Mouse (Mus musculus) naive thymus-derived CD4-positive, alpha-beta T cell, adult 5 months (primary cell): ENCODE data around the gene Eif4e2. TPM values are rescaled to one million over a fixed set of nuclear protein-coding genes. Genes with fewer than 3 reads are reported as not detected.

Experiments
- polyA plus RNA-seq: library from polyadenylated mRNA; unstranded; fragments of 100-300 nt; shearing (Covaris generic); gene quantifications from one replicate; pipeline ENCODE4 v1.2.1, GENCODE M21; 2017

Eif4e2 gene
- polyA plus RNA-seq = 169 TPM

GRCm38 (mm10) chr1:87213735-87214704 lies at the start of gene Eif4e2:
Gene Eif4e2 (plus strand): TSS chr1:87213914.

GRCm38 (mm10) chr1:87183013-87183412 lies 30.7 kb upstream of the Eif4e2 start, which contains the start of gene Prss56:
Gene Prss56 (plus strand): TSS chr1:87183313.

GRCm38 (mm10) chr1:87190429-87190828 lies 23.3 kb upstream of the Eif4e2 start, which contains the start of gene Chrnd:
Gene Chrnd (plus strand): TSS chr1:87190607.

GRCm38 (mm10) chr1:87204465-87204864 lies 9.2 kb upstream of the Eif4e2 start, which contains the start of gene Chrng:
Gene Chrng (plus strand): TSS chr1:87204657.

GRCm38 (mm10) chr1:87264134-87265006 lies 50.7 kb downstream of the Eif4e2 start, which contains the start of gene Efhd1:
Gene Efhd1 (plus strand): TSS chr1:87264363.

Other genes with a start within 250 kb of the Eif4e2 start
- gene Alppl2, start 124.0 kb upstream of the Eif4e2 start, polyA plus RNA-seq = not detected
- not detected for gene Alpi, start 112.3 kb upstream of the Eif4e2 start, polyA plus RNA-seq
- gene Akp3, start 88.9 kb upstream of the Eif4e2 start, polyA plus RNA-seq = not detected
- not detected for gene Ecel1, start 57.4 kb upstream of the Eif4e2 start, polyA plus RNA-seq
- gene Prss56, start 30.6 kb upstream of the Eif4e2 start, polyA plus RNA-seq = not detected
- not detected for gene Chrnd, start 23.3 kb upstream of the Eif4e2 start, polyA plus RNA-seq
- gene Chrng, start 9.3 kb upstream of the Eif4e2 start, polyA plus RNA-seq = not detected
- gene Efhd1, start 50.4 kb downstream of the Eif4e2 start, polyA plus RNA-seq = not detected
- 66.0 TPM for gene Gigyf2, start 113.1 kb downstream of the Eif4e2 start, polyA plus RNA-seq
- gene Kcnj13, start 180.8 kb downstream of the Eif4e2 start, polyA plus RNA-seq = not detected